Mouse (Mus musculus): ENCODE data around the gene Ank3.

DNA sequence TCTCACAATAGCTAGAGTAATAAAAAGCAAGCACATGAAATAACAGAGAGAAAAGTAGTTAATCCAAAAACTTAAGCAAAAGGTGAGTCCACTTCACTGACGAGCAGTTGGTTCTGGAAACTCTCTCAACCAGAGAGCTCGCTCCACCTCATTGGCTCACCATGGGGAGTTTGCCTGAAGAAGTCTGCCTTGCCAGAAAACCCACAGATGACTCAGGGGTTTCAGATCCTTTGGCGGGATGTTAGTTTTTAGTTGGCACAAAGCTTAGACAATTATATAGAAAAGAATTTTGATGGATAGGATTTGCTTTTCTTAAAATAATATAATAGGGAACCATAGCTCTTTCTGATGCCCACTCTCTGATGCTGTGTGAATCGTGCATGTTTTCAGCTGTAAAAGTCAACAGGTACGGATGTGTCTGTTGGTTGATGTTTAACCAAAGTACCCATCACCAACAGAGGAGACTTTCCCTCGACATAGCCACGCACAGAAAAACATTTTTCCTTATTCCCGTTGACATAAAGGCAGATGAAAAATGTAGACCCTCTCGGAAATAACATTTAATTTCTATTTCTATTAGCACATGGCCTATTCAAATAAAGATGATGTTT is 556.2 kb downstream of the Ank3 start:
- no peak for TF ChIP-seq POLR2A (IDR thresholded peaks at IDR 0.05; ENCODE audit: low read depth, low read length)
- TF ChIP-seq CTCF (conservative IDR thresholded peaks at IDR 0.05; ENCODE audit: insufficient read depth, insufficient read length, low read depth, low read length): no peak
